Mouse (Mus musculus) effector memory CD4-positive, alpha-beta T cell, adult 7 months (primary cell): Measurements from ENCODE around the gene Casp8. TPM values are rescaled to one million over a fixed set of nuclear protein-coding genes. Genes with fewer than 3 reads are reported as not detected.

ENCODE experiments used
- polyA plus RNA-seq: library from polyadenylated mRNA; unstranded; fragments of 100-300 nt; shearing (Covaris generic); gene quantifications from one replicate; pipeline ENCODE4 v1.2.1, GENCODE M21; 2017

Gene Casp8
- 87.5 TPM for polyA plus RNA-seq

DNA sequence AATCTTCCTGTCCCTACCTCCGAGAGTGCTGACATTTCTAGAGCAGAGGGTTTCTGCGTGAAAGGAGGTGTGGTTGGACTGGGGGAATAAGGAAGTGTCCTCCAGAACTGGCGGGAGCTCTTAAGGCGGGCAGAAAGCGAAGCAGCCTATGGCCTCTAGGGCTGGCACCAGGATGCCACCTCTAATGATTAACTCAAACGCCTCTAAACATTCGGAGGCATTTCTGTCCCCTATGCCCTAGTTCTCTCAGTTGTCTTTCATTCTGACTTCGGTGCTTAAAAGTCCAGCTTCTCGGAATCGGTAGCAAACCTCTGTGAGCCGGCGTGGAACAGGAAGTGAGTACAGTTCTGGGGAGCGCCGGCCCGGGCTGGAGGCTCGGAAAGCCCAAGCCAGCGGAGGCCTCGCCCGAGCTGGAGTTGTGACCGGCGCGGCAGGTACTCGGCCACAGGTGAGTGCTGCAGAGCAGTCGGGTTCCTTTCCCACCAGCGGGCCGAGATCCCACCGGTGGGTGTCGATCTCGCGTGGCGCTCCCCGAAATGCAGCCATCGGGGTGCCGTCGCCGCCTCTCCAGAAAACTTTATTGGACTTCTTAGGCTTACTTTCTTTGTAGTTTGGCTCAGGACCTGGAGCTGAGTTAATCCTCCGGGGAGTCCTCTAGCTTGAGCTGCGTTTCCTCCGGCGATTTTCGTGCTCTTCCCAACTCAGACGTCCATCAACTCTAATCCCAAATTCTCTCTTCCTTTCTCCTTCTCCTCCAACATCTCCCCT is at the start of gene Casp8:
Casp8 (plus strand) TSS at position 84 of the 768 bp plus-strand sequence.

Other genes starting within 250 kb of the Casp8 start
- 6.6 TPM for gene Fam126b, start 209.1 kb upstream of the Casp8 start, polyA plus RNA-seq
- 66.4 TPM for gene Ndufb3, start 209.0 kb upstream of the Casp8 start, polyA plus RNA-seq
- gene Als2cr12, start 99.4 kb upstream of the Casp8 start, polyA plus RNA-seq = not detected
- gene Cflar, start 83.9 kb upstream of the Casp8 start, polyA plus RNA-seq = 103 TPM
- gene Trak2, start 178.1 kb downstream of the Casp8 start, polyA plus RNA-seq = 40.2 TPM
- gene Stradb, start 178.1 kb downstream of the Casp8 start, polyA plus RNA-seq = 11.5 TPM